Mouse (Mus musculus): ENCODE data around the gene Cacna2d2.

Cacna2d2 gene

DNA sequence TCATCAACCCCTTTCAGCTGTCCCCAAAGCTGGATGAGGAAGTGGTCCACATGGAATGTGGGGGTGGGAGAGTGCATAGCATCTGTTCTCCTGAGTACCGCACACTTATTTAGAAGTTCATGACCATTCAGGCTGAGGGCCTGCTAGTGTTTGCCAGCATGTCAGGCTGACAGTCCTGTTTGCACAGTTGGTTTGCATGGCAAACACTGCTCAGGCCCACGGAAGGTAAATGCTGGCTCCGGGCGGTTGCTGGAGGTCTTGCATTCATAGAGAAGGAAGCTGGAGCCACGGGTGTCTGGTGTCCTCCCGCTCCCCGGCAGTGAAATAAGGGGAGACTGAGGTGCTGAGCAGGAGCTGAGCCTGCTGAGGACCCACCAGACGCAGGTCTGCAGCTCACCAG, 53.7 kb downstream of the Cacna2d2 start:
- in situ Hi-C loops (cut with MboI, MseI), result no loop called here

DNA sequence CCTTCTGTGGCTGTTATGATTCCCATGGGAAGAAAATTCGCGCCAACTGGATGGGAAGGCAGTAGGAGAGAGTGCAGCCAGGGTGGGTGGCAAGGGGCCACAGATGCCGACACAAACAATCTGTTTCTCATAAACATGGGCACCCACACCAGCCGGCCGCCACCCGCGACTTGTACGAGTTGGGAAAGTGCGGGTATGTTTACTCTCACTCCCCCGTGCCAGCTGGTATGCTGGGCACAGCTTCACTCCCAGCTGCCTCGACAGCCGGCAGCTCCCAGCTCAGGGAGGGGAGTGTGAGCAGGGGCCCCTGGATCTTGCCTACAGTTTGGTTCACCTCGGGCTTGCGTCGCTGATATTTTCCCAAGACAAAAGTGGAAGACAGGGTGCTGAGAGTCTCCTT, 57.3 kb downstream of the Cacna2d2 start:
- in situ Hi-C loops (cut with MboI, MseI), result loop anchor here (5.0 kb wide), 1 partner anchor 56 kb away; no protein-coding TSS in a partner anchor

DNA sequence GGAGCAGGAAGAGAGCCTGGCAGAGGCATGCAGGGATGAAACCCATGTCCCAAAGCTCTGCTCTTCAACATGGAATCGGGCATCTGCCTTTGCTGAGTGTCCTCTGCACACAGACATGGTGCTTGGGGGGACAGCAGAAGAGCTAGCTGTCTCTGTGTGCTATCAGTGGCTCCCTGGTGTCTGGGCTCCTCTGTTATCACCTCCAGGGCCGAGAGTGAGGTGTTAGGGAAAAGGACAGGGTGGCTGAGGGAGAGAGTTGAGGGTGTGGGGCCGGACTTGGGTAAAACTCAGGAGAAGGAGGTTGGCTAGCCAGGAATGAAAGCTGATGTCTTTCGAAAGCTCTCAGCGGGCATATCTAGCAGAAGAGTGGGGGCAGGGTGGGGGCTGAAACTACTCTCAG, 63.5 kb downstream of the Cacna2d2 start:
- in situ Hi-C loops (cut with MboI, MseI), result no loop called here

DNA sequence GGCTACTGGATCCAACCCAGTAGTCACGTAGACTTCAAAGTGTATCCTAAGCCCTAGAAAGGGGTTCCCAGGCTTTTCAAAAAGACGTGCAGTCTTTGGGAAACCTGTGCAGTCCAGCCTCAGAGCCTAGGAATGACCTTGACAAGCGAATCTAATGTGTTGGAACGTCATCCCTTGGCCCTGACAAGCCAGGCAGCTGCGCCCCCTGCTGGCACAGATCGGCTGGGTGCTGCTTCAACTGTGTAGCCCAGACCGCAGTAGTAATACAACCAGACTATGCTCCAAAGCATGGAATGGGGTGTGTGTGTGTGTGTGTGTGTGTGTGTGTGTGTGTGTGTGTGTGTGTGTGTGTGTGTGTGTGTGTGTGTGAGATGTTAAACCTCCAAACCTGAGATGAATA, 64.1 kb downstream of the Cacna2d2 start:
- in situ Hi-C loops (cut with MboI, MseI), result no loop called here

DNA sequence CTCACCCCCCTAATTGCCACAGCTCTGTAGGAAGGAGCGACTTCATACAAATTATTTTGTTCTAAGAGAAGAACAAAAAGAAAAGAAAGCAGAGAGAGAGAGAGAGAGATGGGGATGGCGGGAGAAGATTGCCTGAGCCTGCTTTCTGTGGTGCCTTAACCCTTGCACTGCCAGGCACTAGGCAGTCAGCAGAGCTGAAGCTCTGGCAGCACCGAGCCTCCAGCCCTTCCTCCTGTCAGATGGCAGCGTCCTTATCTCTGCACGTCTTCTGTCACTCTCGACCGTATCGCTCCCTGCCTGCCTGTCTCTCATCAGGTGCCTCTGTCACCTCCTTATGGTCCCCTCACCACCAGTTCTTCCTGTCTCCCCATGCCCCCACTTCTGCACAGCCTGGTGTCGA, 64.7 kb downstream of the Cacna2d2 start:
- in situ Hi-C loops (cut with MboI, MseI), result no loop called here

DNA sequence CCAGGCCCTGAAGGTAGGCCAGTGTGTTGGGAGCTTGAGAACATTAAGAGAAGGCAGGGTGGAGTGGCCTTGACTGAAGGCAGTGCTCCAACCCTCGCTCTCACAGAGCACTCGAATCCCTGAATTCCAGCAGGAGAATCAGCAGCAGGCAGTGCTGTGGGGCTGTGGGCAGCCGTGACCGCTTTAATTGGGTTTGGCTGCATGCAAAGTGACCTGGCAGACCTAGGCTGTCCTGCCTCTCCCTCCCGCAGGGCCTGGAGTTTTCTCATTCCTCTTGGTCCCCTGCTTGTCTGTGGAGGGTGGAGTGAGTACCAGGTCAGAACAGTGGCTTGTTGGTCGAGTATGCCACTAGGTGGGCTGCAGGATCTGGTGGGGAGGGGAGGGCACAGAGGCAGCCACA, 66.2 kb downstream of the Cacna2d2 start:
- in situ Hi-C loops (cut with MboI, MseI), result loop anchor here (5.0 kb wide), 1 partner anchor 98 kb away; no protein-coding TSS in a partner anchor

DNA sequence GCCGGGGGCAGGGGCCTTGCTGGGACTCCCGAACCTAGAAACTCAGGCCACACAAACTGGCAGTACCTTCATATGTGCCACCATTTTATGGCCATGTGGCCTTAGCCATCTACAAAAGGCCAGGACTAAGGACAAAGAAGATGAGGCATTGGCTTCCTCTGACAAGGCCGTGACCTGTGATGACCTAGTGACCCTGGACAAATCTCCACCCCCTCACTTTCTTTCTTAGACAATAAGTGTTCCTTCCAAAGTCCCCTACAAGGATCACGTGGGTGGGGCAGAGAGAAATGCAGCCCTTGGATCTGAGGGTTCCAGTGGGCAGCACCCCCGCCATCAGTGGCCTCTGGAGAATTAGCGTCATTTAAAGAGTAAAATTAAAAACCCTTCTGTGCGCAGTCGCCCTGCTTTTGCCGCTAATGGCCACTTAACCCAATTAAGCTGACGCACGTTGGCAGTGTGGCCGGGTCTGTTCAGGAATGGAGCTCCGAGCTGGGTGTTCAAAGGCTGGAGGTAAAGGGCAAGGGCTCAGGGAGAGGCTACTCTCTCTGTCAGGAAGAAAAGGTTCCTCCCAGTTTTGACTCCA, 69.9 kb downstream of the Cacna2d2 start:
- in situ Hi-C loops (cut with MboI, MseI), result loop anchor here (5.0 kb wide), 1 partner anchor 102 kb away; no protein-coding TSS in a partner anchor

DNA sequence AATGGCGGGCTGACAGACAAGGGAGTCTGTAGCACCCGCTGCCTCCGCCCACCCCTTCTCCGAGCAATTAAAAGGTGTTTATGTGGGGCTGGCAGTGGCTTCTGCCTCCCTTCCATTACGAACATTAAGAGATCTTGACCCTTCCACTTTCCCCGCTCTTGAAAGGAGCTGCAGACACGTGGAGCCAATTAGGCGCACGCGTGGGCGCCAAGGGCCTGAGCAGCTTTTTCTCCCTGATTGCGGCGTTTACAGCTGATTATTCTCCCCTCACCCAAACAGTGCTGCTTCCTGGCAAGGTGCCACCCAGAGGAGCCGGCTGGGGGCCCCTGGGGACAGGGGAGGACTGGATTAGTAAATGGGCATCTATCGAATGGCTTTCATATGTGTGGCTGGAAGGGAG, 71.0 kb downstream of the Cacna2d2 start:
- in situ Hi-C loops (cut with MboI, MseI), result no loop called here

DNA sequence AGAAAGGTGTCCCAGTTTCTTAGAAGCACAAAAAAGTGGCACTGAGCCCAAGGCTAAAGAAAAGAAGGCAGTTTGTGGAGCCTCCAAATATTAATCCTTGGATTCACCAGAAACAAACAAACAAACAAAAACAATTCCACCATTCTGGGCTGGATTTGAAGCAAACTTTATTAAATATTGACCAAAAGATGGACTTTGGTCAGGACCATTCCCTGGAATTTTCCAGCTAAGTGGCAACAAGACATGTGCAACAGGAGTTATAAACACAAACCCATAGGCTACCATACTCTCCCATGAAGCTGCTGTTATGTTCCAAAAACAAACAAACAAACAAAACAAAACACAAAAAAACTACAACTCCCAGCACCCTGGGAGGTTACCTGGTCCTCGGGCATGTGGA, 74.6 kb downstream of the Cacna2d2 start:
- in situ Hi-C loops (cut with MboI, MseI), result no loop called here

DNA sequence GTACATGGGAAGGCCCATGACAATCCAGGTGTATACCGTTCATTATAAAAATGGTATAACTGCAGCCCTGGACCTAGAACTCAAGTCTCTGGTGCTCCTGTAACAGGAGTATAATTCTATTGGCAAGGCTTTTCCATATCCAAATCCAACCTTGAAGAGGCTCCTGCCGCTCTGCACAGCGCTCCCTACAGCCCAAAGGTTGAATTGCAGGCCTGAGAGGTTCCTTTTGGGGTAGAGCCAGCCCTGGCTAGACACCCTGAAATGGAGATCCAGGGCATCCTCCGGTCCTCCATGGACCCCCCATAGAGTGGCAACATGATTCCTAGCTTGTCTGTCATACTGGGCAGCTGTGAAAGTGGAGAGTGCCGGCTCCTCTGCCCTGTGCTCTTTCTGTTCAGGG, 79.6 kb downstream of the Cacna2d2 start:
- in situ Hi-C loops (cut with MboI, MseI), result no loop called here

DNA sequence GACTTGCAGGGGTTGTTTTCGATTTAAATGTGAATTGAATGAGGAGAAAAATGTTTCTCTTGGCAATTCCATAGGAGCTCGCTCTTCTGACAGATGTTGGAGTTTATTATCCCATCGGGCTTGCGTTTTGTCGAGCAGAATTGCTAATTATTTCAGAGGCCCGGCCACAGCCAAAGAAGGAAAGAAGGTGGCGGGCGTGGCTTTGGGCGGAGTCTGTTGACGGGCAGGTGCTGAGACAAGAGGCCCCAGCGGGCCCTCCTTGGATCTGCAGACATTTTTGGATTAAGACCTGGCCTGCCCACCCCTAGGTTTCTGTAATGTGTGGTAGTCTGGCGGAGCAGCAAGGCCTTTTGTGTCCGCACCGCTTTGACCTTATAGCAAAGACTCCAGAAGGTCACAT, 80.2 kb downstream of the Cacna2d2 start:
- in situ Hi-C loops (cut with MboI, MseI), result no loop called here

DNA sequence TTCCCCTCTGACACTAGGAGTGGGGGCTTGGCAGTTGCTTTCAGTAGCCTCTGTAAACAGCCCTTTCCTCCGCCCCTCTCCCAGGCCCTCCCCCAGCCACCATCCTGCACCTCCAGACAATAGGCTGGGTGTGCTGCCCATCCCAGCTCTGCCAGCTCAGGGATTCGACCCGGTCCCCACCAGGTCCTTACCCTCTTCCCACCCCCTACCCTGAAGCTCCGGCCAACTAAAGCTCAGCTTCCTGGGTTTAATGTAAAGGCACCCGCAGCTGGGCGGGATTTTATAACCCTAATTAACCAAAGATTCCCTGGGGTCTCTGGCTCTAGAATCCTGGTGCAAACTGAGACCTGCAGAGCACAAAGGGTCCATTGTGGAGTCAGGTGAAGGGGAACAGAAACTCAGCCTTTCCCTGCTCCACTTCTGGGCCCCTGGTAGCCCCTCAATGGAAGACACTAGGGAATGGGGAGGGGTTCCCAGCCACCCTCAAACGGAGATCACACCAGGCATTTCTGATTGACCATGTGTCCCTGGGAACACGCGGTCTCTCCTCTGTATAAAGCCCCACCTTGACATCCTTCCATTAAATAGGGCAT, 81.2 kb downstream of the Cacna2d2 start:
- in situ Hi-C loops (cut with MboI, MseI), result no loop called here

DNA sequence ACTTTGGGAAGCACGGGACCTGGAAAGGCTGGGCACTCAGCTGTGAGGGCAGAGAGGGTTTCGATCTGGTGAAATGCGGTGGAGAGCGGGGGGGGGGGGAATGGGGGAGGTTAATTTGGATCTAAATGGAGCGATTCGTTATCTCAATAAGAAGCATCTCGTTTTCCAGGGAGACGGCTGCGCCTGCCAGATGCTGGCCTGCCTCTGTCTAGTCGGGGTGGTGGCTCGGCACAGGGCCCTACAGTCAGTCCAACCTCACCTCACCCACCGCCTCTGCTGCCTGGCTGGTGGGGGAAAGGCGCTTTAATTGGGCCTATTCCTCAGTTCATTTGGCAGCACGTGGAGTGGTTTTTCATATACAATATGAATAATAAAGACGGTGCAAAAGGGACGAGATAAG, 81.9 kb downstream of the Cacna2d2 start:
- in situ Hi-C loops (cut with MboI, MseI), result no loop called here

DNA sequence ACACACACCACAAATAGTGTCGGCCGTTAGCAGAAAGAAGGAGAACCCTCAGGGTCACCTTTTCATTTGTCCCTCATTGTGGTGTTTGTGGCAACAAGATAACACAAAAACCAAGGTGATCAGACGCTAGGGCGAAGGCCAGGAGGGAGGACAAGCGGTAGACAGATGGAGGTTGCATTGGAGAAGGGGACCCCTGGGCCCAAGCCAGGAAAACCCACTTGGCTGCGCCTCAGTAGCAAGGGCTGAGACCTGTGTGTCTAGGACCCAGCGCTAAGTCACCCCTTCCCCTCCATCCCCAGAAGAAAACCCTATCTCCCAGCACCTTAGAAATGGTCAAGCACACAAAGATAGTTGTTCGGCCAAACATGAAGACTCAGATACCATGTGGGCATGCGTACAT, 82.6 kb downstream of the Cacna2d2 start:
- in situ Hi-C loops (cut with MboI, MseI), result no loop called here

DNA sequence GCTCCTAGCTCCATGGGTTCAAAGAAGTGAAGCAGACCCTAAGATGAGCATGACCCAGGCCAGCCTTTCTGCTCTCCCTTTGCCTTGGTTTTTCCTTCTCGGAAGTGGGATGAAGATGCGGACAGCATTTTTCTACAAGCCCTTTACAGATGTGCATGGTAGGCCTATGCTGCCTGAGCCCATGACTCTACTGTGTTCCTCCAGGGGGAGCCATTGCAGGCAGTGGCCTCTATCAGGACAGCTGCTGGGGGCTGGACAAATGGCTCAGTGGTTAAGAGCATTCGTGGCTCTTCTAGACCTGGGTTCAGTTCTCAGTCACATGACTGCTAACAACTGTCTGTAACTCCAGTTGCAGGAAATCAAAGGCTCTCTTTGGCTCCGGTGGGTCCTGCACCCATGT, 83.4 kb downstream of the Cacna2d2 start:
- in situ Hi-C loops (cut with MboI, MseI), result no loop called here

DNA sequence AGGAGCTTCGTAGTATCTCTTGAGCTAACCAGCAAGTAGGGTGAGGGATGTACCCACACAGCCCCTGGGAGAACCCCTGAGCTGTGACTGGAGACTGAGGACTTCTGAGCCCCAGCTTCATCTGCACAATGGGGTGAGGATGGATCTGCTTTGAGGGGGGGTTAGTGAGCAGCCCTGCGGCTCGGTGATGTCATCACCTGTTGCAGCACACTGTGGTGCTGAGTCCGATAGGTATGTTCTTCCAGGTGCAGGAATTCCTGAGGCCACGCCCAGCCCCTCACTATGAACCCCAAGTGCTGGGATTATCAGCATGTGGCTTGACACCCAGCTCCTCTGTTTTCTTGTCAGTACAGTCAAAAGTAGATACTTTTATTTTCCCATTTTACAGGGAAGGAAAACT, 84.3 kb downstream of the Cacna2d2 start:
- in situ Hi-C loops (cut with MboI, MseI), result no loop called here

DNA sequence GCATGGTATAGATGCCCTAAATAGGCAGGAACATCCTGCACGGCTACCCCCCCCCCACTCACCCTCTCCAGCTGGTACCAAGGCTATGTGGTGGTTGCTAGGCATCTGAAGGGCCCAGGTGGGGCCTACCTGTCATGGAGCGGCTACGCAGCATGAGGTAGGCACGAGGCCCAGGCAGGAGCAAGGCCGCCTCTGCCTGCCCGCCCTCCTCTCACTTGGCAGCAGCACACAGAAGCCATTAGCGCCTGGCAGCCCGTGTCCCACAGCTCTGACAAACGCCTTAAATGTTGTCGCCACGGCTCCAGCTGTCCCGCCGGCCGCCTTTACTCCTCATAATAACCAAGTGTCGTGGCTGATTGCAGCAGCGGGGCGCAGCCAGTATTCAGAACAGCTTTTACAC, 84.9 kb downstream of the Cacna2d2 start:
- in situ Hi-C loops (cut with MboI, MseI), result no loop called here

DNA sequence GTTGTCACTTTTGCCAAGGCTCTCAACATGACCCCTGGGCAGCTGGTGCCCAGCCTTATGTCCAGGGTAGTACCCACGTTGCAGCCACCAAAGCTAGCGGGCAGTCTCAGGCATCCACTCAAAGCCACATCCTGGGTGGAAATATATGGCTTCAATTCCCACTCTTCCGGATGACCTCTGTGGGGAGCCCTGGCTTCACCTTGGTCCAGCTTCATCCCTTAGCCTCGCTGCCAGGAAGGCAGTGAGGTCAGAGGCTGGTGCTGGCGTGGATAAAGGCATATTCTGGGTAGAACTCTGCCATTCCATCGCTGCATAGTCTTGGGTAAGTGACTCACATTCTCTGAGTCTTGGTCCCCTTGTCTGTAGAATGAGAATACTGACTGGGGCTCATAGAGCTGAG, 85.4 kb downstream of the Cacna2d2 start:
- in situ Hi-C loops (cut with MboI, MseI), result no loop called here

DNA sequence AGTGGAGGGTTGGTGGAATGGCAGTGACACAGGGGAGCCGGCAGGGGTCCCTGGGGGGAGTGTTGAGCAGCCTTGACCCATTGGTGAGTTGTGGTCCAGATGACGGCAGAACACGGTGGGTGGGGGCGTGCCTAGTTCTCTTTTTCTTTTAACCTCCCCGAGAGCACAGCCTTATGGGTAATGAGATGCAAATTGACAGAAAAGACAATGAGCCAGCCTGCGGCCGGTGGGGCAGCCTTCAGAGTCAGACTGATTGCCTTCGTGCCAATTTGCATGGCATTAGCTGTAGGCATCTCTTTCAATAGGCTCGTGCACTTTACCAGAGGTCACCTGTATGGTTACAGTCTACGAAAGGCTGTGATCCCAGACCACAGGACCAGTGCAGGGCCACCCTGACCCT, 86.7 kb downstream of the Cacna2d2 start:
- in situ Hi-C loops (cut with MboI, MseI), result no loop called here

DNA sequence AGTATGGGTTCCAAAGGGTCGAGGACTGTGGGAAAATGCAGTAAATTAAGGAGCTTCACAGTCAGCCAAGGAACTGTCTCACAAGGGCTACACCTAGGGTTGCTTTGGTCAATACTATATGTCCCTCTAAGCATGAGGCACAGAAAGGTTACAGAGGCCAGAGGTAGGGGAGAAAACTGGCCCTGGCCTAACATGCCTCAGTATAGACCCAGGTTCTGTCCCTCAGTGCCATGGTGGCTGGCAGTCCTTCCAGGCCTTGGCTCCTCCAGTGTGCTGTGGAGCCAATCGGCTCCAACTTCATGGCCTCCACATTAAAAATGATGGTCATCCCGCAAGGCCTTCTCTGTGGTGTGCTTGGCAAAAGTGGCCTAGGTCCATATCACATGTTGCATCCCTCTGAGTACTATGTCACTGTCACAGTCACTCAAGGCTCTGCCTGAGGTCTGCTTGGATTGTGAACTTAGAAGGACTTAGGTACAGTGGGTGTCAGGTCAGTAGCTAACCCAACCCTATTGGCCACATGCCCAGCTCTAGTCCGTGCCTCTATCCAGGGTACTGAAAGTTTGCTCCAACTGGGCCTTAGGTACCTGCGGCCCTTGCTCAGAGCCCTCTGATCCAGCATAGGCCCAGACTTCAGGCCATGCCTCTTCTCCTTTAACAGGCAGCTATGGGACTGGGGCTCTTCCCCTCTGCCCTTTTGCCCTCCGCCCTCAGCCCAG, 87.3 kb downstream of the Cacna2d2 start:
- in situ Hi-C loops (cut with MboI, MseI), result no loop called here

DNA sequence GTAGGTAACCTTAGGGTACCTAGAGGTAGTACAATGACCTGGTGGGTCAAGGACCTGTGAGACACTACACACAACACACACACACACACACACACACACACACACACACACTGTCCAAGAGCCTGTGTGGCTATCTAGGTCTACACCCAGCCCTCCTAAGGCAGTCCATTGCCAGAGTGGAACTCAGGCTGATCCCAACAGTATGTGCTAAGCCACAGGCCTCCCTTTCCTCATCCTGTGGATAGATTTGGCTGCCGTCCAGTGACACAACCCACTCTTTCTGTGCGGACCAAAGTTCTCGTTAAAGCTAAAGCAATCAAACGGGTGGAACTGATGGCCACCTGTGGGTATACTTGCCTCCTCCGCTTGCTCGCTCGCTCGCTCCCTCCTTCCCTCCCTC, 90.7 kb downstream of the Cacna2d2 start:
- in situ Hi-C loops (cut with MboI, MseI), result no loop called here

DNA sequence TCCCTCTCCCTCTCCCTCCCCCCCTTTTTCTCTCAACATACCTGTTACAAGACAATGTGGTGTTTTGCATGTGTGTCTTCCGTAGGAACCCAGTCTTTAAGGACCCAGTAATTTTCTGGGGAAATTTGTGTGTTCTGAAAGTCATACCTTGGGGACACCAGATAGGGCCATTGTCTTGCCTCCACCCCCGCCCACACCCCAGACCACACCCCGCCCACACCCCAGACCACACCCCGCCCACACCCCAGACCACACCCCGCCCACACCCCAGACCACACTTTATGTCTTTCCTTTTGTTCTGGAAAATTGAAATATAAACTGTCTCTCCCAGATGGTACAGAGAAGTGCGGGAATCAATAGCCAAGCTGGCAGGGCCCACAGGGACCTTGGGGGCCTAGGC, 91.2 kb downstream of the Cacna2d2 start:
- in situ Hi-C loops (cut with MboI, MseI), result no loop called here

DNA sequence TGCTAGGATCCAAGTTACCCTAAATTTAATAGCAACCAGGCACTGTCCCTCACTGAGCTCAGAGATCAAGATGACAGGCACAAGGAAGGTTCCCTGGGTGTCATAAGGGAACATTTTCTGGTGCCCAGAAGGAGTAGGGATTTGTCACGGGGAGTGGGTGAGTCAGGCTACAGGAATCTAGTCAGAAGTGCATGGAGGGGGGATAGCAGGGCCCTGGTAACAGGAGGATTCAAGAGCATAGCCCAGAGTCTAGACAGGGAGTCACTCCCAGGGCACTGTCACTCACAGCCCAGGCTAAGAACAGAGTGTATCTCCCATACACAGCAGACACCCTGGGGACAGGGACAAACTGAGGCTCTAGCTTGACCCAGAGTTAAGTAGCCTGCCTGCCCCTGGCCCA, 94.1 kb downstream of the Cacna2d2 start:
- in situ Hi-C loops (cut with MboI, MseI), result no loop called here

Data from T-helper 2 cell (primary cell).